Mouse (Mus musculus) CD8-positive naive resting alpha-beta T cell, adult 2 months (primary cell): ENCODE data around the gene Krtap12-1.
"Not testable (repeated sequence)": the region's sequence is repeated elsewhere in the genome, so short reads cannot be mapped to it uniquely, and the experiment has no call there.

ENCODE experiments used
- DNase-seq, 2 experiments: peaks; one replicate each; pipeline ENCODE4 v3.0.0; 2022; ENCODE audit warnings: low read depth in 2 of 2, low spot score in 2 of 2

The Krtap12-1 gene

GRCm38 (mm10) chr10:77741924-77742688 is 21.7 kb downstream of the Krtap12-1 start, which contains the start of gene Gm18596:
Gm18596 (minus strand) TSS chr10:77742638.
- not testable (repeated sequence) for DNase-seq

GRCm38 (mm10) chr10:77750686-77751085 is 30.3 kb downstream of the Krtap12-1 start:
- DNase-seq = not testable (repeated sequence)

GRCm38 (mm10) chr10:77751254-77751653 is 30.9 kb downstream of the Krtap12-1 start, which contains the start of gene Gm9736:
Gm9736 (minus strand) TSS chr10:77751354.
- DNase-seq = not testable (repeated sequence)

GRCm38 (mm10) chr10:77752312-77752711 is 31.9 kb downstream of the Krtap12-1 start:
- DNase-seq = not testable (repeated sequence)

GRCm38 (mm10) chr10:77753448-77753847 is 33.0 kb downstream of the Krtap12-1 start:
- no peak for DNase-seq

GRCm38 (mm10) chr10:77759582-77759981 is 39.2 kb downstream of the Krtap12-1 start, which contains the start of gene Gm3233:
Gm3233 (minus strand) TSS chr10:77759682.
- not testable (repeated sequence) for DNase-seq

- no peak for DNase-seq
Observed at GRCm38 (mm10) chr10:77769727-77770126, 49.3 kb downstream of the Krtap12-1 start.
